In the genomic region with DNA sequence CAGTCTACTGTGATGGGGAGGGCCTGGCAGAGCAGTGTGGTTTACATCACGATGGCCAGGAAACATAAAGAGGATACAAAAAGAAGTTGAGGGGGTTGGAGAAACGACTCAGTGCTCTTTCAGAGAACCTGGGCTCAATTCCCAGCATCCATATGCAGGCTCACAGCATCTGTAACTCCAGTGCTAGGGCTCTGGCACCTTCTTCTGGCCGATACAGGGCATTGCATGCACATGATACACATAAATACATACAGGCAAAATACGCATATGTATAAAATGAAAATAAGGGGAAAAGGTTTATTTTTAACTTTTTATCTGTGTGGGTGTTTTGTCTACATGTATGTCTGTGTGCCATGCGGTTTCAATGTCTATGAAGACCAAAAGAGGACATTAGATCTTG, we compare ENCODE assay signal across 19 mouse cellular contexts. TPM values are rescaled to one million over a fixed set of nuclear protein-coding genes. Genes with fewer than 3 reads are reported as not detected.
A peak's percentile ranks its signal among the peaks of the same experiment; 100 is the strongest.
DNase-seq lines count a peak whose midpoint lies in the region; ATAC-seq and TF ChIP-seq lines count a peak whose summit lies in the region.
"Had no signal": no experiment of that assay in that cellular context is flagged by ENCODE, and none has a peak within 500 bp of the region (broad histone marks: within the 10 kb centered on the region; RNA-seq: fewer than 3 reads in every experiment).

No protein-coding gene starts in this region.

- no peak overlapping the region for H3K9ac ChIP-seq in liver, embryonic 14.5 days (replicated peaks)
- no peak overlapping the region for H3K9ac ChIP-seq in liver, embryonic 12.5 days
- no peak overlapping the region for H3K9ac ChIP-seq in CH12.LX (ENCODE audit: insufficient read depth, low read depth)
- H3K9ac ChIP-seq: embryonic facial prominence, embryonic 15.5 days; liver, embryonic 15.5 days; midbrain, embryonic 13.5 days had no signal

- no peaks in the 10 kb centered on the region for H3K4me1 ChIP-seq in liver, embryonic 14.5 days (replicated peaks; ENCODE audit: control insufficient read depth in 2 of 2, insufficient read depth in 2 of 2, low read length in 1 of 2)
- no peaks in the 10 kb centered on the region for H3K4me1 ChIP-seq in liver, embryonic 12.5 days
- peaks cover 0 to 16% of the 10 kb centered on the region in 2 experiments; a peak in 2 of 4 replicates for H3K4me1 ChIP-seq in CH12.LX (ENCODE audit: control insufficient read depth in 1 of 2, insufficient read depth in 2 of 2)
- H3K4me1 ChIP-seq in bone marrow, adult 2 months (ENCODE audit: control insufficient read depth, insufficient read depth, low read length) = no peaks in the 10 kb centered on the region; the same call in 1 of the 2 replicates
- H3K4me1 ChIP-seq: embryonic facial prominence, embryonic 15.5 days; liver, embryonic 15.5 days; midbrain, embryonic 13.5 days had no signal

- no peak for ATAC-seq in liver, embryonic 14.5 days (ENCODE audit: insufficient read depth)
- ATAC-seq in liver, embryonic 12.5 days = no peak
- ATAC-seq: forebrain, embryonic 14.5 days; midbrain, embryonic 13.5 days had no signal

- TF ChIP-seq POLR2A in CH12.LX (IDR thresholded peaks at IDR 0.05; ENCODE audit: low read depth, low read length) = no peak
- no peak for TF ChIP-seq POLR2A in bone marrow, adult 2 months (IDR thresholded peaks at IDR 0.05; ENCODE audit: borderline replicate concordance, control insufficient read depth, low read depth, low read length)

- no peak overlapping the region for H3K4me2 ChIP-seq in liver, embryonic 14.5 days (ENCODE audit: low read depth)
- no peak overlapping the region for H3K4me2 ChIP-seq in liver, embryonic 12.5 days
- H3K4me2 ChIP-seq in CH12.LX (ENCODE audit: insufficient read depth, low read depth, poor library complexity, severe bottlenecking) = no peak overlapping the region
- H3K4me2 ChIP-seq: embryonic facial prominence, embryonic 15.5 days; liver, embryonic 15.5 days; midbrain, embryonic 13.5 days had no signal

- WGBS in liver, embryonic 14.5 days (ENCODE audit: insufficient replicate concordance) = 54% methylated on average over 5 of the region's 5 CpGs
- WGBS in liver, embryonic 12.5 days (ENCODE audit: insufficient replicate concordance) = 54% methylated on average over 5 of the region's 5 CpGs
- 81% methylated on average over 5 of the region's 5 CpGs for WGBS in bone marrow, adult 2 months

- peak; percentile 17; the same call in 1 of the 2 replicates for TF ChIP-seq CTCF in gastrocnemius, adult 2 months (IDR thresholded peaks at IDR 0.05)
- TF ChIP-seq CTCF in liver, embryonic 14.5 days (IDR thresholded peaks at IDR 0.05; ENCODE audit: low read depth) = peak; percentile 34
- TF ChIP-seq CTCF in CH12.LX (conservative IDR thresholded peaks at IDR 0.05 in 1 of 2, IDR thresholded peaks at IDR 0.05 in 1 of 2; ENCODE audit: low read depth in 2 of 2, low read length in 2 of 2) = peak in 1 of 2 experiments; percentile 49; a peak in 2 of 4 replicates
- TF ChIP-seq CTCF in bone marrow, adult 2 months (IDR thresholded peaks at IDR 0.05; ENCODE audit: control insufficient read depth, insufficient read depth, low read length) = peak; percentile 24; the same call in 1 of the 2 replicates

- H3K27me3 ChIP-seq in liver, embryonic 14.5 days (ENCODE audit: control insufficient read depth, insufficient read depth, low read length) = no peaks in the 10 kb centered on the region
- H3K27me3 ChIP-seq in liver, embryonic 12.5 days (replicated peaks) = no peaks in the 10 kb centered on the region
- H3K27me3 ChIP-seq in CH12.LX (replicated peaks) = no peaks in the 10 kb centered on the region
- H3K27me3 ChIP-seq: embryonic facial prominence, embryonic 15.5 days; liver, embryonic 15.5 days; midbrain, embryonic 13.5 days had no signal

- no peak overlapping the region for H3K4me3 ChIP-seq in gastrocnemius, adult 2 months
- H3K4me3 ChIP-seq in liver, embryonic 14.5 days (ENCODE audit: insufficient read depth in 1 of 2, low read depth in 2 of 2, low read length in 2 of 2) = no peak overlapping the region
- no peak overlapping the region for H3K4me3 ChIP-seq in liver, embryonic 12.5 days
- no peak overlapping the region for H3K4me3 ChIP-seq in CH12.LX (replicated peaks in 1 of 3; ENCODE audit: low read depth in 2 of 3, low read length in 2 of 3, poor library complexity in 1 of 3)
- H3K4me3 ChIP-seq in bone marrow, adult 2 months (replicated peaks; ENCODE audit: control insufficient read depth, low read depth, low read length) = no peak overlapping the region
- H3K4me3 ChIP-seq: embryonic facial prominence, embryonic 15.5 days; liver, embryonic 15.5 days; midbrain, embryonic 13.5 days had no signal

- no peaks in the 10 kb centered on the region for H3K9me3 ChIP-seq in liver, embryonic 14.5 days (ENCODE audit: control insufficient read depth, low read length)
- no peaks in the 10 kb centered on the region; the same call in 1 of the 2 replicates for H3K9me3 ChIP-seq in liver, embryonic 12.5 days (replicated peaks)
- H3K9me3 ChIP-seq in CH12.LX (replicated peaks; ENCODE audit: low read length) = peaks cover 6% of the 10 kb centered on the region
- H3K9me3 ChIP-seq: embryonic facial prominence, embryonic 15.5 days; liver, embryonic 15.5 days; midbrain, embryonic 13.5 days had no signal

- intact Hi-C loops in gastrocnemius, adult 2 months (cut with DNase I) = no loop called here

- H3K79me2 ChIP-seq in CH12.LX (replicated peaks; ENCODE audit: control insufficient read depth, extremely low read depth, insufficient read depth, poor library complexity, severe bottlenecking) = no peaks in the 10 kb centered on the region

- peak; percentile 55 for TF ChIP-seq RAD21 in CH12.LX (IDR thresholded peaks at IDR 0.05; ENCODE audit: low read depth, low read length)

- DNase-seq in gastrocnemius, adult 2 months = no peak
- DNase-seq in gastrocnemius, postnatal 4 days (ENCODE audit: low spot score in 2 of 2) = no peak
- no peak for DNase-seq in liver, embryonic 14.5 days (ENCODE audit: low read depth in 3 of 3, low spot score in 3 of 3)
- DNase-seq in CH12.LX (ENCODE audit: extremely low read depth) = no peak
- DNase-seq in left cerebral cortex, adult 11 months (ENCODE audit: low spot score) = no peak
- no peak for DNase-seq in right cerebral cortex, postnatal 10 days (ENCODE audit: low spot score in 2 of 2)
- DNase-seq: adrenal gland, adult 8-10 months; cerebellum, adult 8-10 months; gastrocnemius, postnatal 10 days; kidney, postnatal 25 days; right cerebral cortex, postnatal 25 days; thymus, adult 2 months had no signal

- TF ChIP-seq EP300 in liver, embryonic 14.5 days (IDR thresholded peaks at IDR 0.05; ENCODE audit: low read depth) = no peak
- TF ChIP-seq EP300 in CH12.LX (IDR thresholded peaks at IDR 0.05; ENCODE audit: low read length) = no peak

- in situ Hi-C loops in CH12.LX (cut with MboI; ENCODE audit: low pct_ligation_motif_present, low pct_unique_long_range_greater_than_20kb, low sequenced_read_pairs) = no loop called here

- no peak overlapping the region for H3K27ac ChIP-seq in gastrocnemius, adult 2 months
- no peak overlapping the region for H3K27ac ChIP-seq in liver, embryonic 14.5 days
- H3K27ac ChIP-seq in liver, embryonic 12.5 days = no peak overlapping the region
- H3K27ac ChIP-seq in CH12.LX (ENCODE audit: insufficient read depth, low read depth) = no peak overlapping the region
- no peak overlapping the region for H3K27ac ChIP-seq in bone marrow, adult 2 months (ENCODE audit: control insufficient read depth, insufficient read depth, low read depth, low read length, poor library complexity)
- H3K27ac ChIP-seq: embryonic facial prominence, embryonic 15.5 days; liver, embryonic 15.5 days; macrophage; midbrain, embryonic 13.5 days had no signal

- dilution Hi-C loops in CH12.LX (cut with MboI; ENCODE audit: extremely low pct_ligation_motif_present, extremely low pct_unique_long_range_greater_than_20kb, low sequenced_read_pairs) = no loop called here

- no peaks in the 10 kb centered on the region for H3K36me3 ChIP-seq in liver, embryonic 14.5 days (replicated peaks; ENCODE audit: control insufficient read depth, insufficient read depth, low read depth)
- no peaks in the 10 kb centered on the region for H3K36me3 ChIP-seq in liver, embryonic 12.5 days
- no peaks in the 10 kb centered on the region for H3K36me3 ChIP-seq in CH12.LX (replicated peaks in 1 of 2; ENCODE audit: control insufficient read depth in 1 of 2, insufficient read depth in 1 of 2, low read length in 1 of 2)
- H3K36me3 ChIP-seq: embryonic facial prominence, embryonic 15.5 days; liver, embryonic 15.5 days; midbrain, embryonic 13.5 days had no signal

TF ChIP-seq in CH12.LX, 34 proteins besides CTCF, POLR2A, EP300 and RAD21:
- TF ChIP-seq TBP (conservative IDR thresholded peaks at IDR 0.05; ENCODE audit: low read depth, low read length) (no peak), SMC3 (IDR thresholded peaks at IDR 0.05; ENCODE audit: low read depth, low read length) (peak; percentile 50), SIN3A (IDR thresholded peaks at IDR 0.05; ENCODE audit: low read length) (no peak)

RNA-seq across cellular contexts. Expression of gene Mex3b, which starts 13.6 kb away (rescaled TPM):
- under 1 TPM; 0.43 to 0.59 TPM for total RNA-seq in gastrocnemius, adult 2 months (2021)
- 10 to 100 TPM; 15.6 to 15.7 TPM for total RNA-seq in gastrocnemius, postnatal 4 days (2021)
- 1.4 and 1.8 TPM in 2 replicates for polyA plus RNA-seq in liver, embryonic 14.5 days (2012; rRNA removed)
- polyA plus RNA-seq in liver, embryonic 14.5 days (2014; fragmentation: Nextera tagmentation; extraction: Ambion mirVana) = 0.48 and 0.63 TPM in 2 replicates
- polyA plus RNA-seq in liver, embryonic 12.5 days (2016; fragmentation: Nextera tagmentation; extraction: Ambion mirVana) = 2.7 and 3.2 TPM in 2 replicates
- total RNA-seq in CH12.LX (2012; rRNA removed) = 0.50 and 0.59 TPM in 2 replicates
- total RNA-seq in CH12.LX (2014; rRNA removed) = 1.9 and 2.1 TPM in 2 replicates
- polyA plus RNA-seq in CH12.LX (2012; ENCODE audit: insufficient read length, low read depth) = 2.3 and 2.5 TPM in 2 replicates
- polyA plus RNA-seq in bone marrow, adult 2 months (2011; ENCODE audit: insufficient read depth, insufficient read length, low replicate concordance, missing spikeins) = 1.1 and 2.4 TPM in 2 replicates
